Mouse (Mus musculus) layer of hippocampus, adult 18-20 months (tissue): ENCODE data around the gene Slc9a3r1. TPM values are rescaled to one million over a fixed set of nuclear protein-coding genes. Genes with fewer than 3 reads are reported as not detected.

Experiments
- DNase-seq, 2 experiments: peaks; one replicate each; pipeline ENCODE4 v3.0.0; 2022; ENCODE audit warnings: low spot score in 2 of 2
- total RNA-seq, 2 experiments: library from RNA; stranded (reverse); gene quantifications; 2 replicates each; pipeline ENCODE4 v1.2.3; 2021

Gene Slc9a3r1
- total RNA-seq, 2 experiments from 2014 or later, result 66.9 to 70.4 TPM

DNA sequence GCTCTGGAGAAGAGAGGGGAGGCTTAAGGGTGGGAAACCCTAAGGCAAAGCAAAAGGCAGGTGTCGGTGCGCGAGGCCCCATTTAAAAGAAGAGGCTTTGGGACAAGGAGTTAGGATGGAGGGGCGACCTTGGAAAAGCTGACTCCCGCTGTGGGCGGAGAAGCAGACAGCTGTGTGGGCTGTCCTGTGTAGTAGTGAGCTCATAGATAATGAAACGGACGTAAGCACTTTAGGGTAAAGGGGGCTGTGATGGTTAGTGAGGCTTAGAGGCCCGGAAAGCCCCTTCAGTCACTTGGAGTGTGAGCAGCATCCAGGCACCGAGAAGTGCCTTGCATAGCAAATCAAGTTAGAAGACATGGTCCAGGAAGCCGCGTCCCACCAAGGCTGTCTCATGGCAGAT lies 24.6 kb downstream of the Slc9a3r1 start, which contains the start of gene Nat9:
TSS of gene Nat9 (minus strand) at position 167 of the 400 bp plus-strand sequence.
- no peak for DNase-seq

- no peak for DNase-seq
Measured at GRCm38 (mm10) chr11:115188539-115189231, 25.5 kb downstream of the Slc9a3r1 start.

DNA sequence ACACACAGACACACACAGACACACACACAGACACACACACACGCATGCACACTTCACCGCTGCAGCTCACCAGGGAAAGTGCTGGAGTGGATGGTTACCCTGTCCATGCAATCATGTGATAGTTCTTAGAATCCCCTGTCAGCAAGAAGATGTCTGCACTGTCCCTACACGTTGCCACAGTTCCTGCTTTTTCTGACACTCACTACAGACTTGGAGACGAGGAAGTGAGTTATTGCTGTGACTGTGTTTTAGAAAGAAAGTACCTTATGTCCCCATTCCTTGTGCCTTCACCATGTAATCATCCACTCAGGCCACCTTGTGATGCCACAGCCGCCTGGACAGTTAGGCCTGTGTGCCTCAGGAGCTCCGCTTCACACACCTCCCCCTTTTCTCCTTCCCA lies 26.2 kb downstream of the Slc9a3r1 start:
- no peak for DNase-seq

DNA sequence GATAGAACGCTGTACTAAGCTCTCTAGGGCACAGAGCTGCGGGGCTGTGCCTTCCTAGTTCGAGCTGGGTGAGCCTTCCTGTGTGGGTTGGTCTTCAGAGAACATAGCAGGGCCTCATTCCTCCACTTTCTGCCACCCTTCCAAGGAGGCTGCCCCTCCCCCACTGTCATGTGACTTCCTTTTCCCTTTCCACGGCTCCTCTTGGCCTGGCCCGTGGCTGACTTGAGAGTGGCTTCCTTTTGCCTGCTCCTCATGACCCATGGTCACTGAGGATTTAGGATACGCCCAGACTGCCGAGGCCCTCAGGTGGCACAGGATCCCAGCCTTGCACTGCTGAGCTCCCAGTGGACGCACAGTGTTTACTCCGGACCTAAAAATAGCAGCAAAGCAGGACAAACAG lies 29.0 kb downstream of the Slc9a3r1 start:
- DNase-seq, result no peak

DNA sequence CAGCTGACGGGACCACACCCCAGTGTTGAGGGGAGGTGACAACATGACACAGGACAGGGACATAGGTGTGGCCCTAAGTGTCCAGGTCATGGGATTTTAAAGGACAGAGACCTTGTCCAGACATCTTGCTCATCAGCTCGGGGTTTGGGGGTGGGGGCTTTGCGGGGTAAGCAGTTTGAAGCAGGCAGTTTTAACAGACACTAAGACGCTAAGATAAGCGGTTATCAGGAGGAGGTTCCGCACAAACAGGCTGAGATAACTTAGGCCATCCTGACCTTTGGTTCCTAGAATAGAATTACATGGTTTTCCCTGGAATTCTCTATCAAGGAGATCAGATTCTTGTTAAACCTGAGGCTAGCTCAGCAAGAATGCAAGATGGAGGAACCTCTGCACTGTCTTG lies 31.6 kb downstream of the Slc9a3r1 start:
- no peak for DNase-seq

GRCm38 (mm10) chr11:115195933-115196332 lies 32.8 kb downstream of the Slc9a3r1 start:
- no peak for DNase-seq

- DNase-seq, result no peak
Measured at GRCm38 (mm10) chr11:115197558-115197957, 34.4 kb downstream of the Slc9a3r1 start.

GRCm38 (mm10) chr11:115198932-115199384 lies 35.8 kb downstream of the Slc9a3r1 start:
- no peak for DNase-seq

GRCm38 (mm10) chr11:115200520-115200919 lies 37.4 kb downstream of the Slc9a3r1 start:
- DNase-seq, result no peak

GRCm38 (mm10) chr11:115202316-115202715 lies 39.2 kb downstream of the Slc9a3r1 start:
- DNase-seq, result peak; percentile 76 to 89

- DNase-seq, result no peak
Measured at GRCm38 (mm10) chr11:115202756-115203155, 39.6 kb downstream of the Slc9a3r1 start.

GRCm38 (mm10) chr11:115208126-115208525 lies 45.0 kb downstream of the Slc9a3r1 start:
- DNase-seq, result no peak

DNA sequence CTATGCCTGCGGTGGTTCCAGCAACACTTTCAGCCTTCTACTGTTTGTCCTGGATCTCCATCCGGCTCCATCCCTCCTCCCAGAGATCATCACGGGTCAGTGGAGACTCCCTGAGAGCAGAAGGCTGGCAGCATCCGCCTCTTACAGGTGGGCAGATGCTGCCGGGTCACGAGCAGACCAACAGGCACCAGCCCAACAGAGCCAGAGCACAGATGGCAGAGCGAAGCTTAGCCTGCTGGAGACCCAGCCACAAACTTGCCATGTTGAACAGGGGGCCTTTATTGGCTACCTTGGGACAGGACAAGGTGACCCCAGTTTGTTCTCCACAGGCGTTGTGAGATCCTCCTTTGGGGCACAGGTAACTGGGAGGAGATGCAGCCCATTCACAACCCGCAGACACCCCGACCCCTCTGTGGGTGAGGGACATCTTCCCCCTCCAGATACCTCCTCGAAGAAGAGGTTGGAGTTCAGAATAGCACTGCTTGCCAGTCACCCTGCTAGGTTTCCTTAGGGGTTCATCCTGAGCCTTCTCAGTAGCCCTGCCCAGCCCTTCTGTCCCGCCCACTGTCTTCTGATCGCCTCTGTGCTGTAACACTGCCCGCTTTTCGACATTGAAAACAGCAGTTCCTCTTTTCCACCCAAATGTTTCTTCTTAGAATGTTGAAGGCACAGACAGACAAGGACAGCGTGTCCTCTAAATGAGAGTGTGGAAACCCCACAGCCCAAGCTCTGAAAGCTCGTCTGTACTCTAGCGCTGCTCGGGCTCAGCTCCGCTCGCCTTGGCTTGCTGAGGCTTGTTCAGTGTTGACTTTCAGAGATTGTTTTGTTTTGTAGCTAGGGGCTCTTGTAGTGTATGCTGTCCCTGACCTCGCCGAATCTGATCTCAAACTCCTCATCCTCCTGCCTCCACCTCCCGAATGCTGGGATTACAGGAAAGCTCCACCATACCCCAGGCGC lies 45.9 kb downstream of the Slc9a3r1 start:
- DNase-seq, result no peak

- DNase-seq, result no peak
Measured at GRCm38 (mm10) chr11:115209958-115210357, 46.8 kb downstream of the Slc9a3r1 start.

GRCm38 (mm10) chr11:115212116-115212515 lies 49.0 kb downstream of the Slc9a3r1 start:
- DNase-seq, result no peak

- DNase-seq, result no peak
Measured at GRCm38 (mm10) chr11:115215123-115215522, 52.0 kb downstream of the Slc9a3r1 start.

GRCm38 (mm10) chr11:115217439-115218410 lies 54.6 kb downstream of the Slc9a3r1 start:
- DNase-seq, result peak in 1 of 2 experiments; percentile 60

- no peak for DNase-seq
Measured at GRCm38 (mm10) chr11:115219263-115219662, 56.1 kb downstream of the Slc9a3r1 start.

DNA sequence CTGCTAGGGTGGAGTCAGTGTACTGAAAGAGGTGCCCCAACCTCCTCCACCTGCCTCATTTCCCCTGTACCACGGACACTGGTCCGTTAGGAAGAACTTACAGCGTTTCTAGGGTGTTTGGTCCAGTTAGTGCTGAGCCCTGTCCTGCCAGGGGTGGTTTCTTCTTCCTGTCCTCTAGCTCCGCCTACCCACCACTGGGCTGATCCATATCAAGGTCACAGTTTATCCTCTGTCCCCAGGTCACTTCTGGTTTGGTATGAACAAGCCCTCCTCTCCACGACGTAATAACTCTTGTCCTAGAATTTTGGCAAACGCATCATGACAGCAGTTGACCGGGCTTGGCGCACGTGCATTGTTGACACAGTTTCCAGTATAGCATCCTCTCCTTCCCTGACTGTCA lies 56.5 kb downstream of the Slc9a3r1 start:
- no peak for DNase-seq

DNA sequence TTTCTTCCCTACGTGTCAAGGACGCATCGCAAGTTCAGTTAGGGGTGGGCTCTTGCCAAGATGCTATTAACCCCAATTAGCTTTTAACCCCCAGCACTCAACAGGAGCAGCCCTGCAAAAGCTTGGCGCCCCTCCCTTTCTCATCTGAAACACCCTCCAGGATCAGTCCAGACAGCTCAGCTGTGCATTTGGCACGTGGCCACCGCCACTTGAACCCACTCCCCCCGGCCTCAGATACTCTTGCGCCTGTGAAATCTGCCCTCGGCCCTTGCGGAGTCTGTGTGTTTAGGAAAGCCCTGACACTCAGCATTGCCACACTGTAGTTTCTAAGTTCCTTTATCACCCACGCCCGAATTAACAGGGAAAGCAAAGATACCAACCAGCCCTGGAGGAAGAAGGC lies 58.9 kb downstream of the Slc9a3r1 start:
- DNase-seq, result no peak

DNA sequence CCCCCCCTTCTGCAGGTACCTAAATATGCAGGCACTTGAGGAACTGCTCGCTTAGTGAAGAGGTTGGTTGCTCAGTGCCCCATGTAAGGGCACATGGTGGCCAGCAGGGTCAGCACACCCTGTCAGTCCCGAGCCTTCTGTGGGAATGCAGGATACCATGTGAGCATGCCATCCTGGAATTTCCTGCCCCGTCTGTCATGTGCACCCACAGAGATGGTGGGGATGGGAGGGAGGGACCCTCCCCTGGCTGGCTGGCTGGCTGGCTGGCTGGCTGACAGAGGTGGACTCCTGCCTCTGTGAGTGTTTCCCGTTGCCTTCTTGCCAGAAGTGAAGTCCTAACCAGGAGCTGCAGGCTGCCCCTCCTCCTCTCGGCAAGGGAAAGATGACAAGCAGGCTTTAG lies 59.4 kb downstream of the Slc9a3r1 start:
- no peak for DNase-seq
